Mouse (Mus musculus) forelimb bud, embryonic 11.5 days (tissue): ENCODE measurements around the gene Gal3st4.
"Not testable (repeated sequence)": the region's sequence is repeated elsewhere in the genome, so short reads cannot be mapped to it uniquely, and the experiment has no call there.

ENCODE experiments used
- DNase-seq: peaks from one replicate; pipeline ENCODE4 v3.0.0-alpha.2; 2012; ENCODE audit warnings: low read depth, low spot score

Gene Gal3st4

DNA sequence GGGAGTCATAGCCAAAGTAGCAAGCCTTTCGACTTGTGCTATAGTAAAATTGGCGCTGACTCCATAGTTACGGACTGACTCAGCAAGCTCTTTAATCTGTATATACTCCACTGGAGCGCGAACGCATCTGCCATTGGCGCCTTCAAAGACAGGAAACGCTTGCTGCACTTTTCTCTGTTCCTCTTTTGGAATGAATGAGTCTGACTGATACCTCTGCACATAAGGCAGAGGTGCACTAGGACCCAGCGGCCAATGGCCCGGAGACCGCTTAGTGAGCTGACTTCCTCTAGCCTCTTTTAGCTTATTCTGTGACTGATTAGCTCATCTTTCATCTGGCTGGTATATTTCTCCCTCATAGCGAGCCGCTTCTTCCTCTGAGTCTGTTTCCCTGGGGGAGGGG lies 56.0 kb downstream of the Gal3st4 start:
- not testable (repeated sequence) for DNase-seq
